Mouse (Mus musculus) hindbrain, postnatal 0 days (tissue): Measurements from ENCODE around the gene Ruvbl2. TPM values are rescaled to one million over a fixed set of nuclear protein-coding genes. Genes with fewer than 3 reads are reported as not detected.
A peak's percentile ranks its signal among the peaks of the same experiment; 100 is the strongest.

ENCODE experiments used
- ATAC-seq: fragments of 200-750 bp; cut with Nextera tagmentation; 2 replicates; pipeline ENCODE4 v1.8.0; 2017; ENCODE audit warnings: mild to moderate bottlenecking, moderate TSS enrichment, moderate library complexity
- DNase-seq: peaks from one replicate; pipeline ENCODE4 v3.0.0-alpha.2; 2015; ENCODE audit warnings: low spot score
- H3K27ac ChIP-seq: fragments of 300-500 bp; sonication (generic); 2 replicates; pipeline ENCODE4 v1.5.1; 2014; ENCODE audit warnings: mild to moderate bottlenecking
- H3K27me3 ChIP-seq: fragments of 300-500 bp; sonication (generic); 2 replicates; pipeline ENCODE4 v1.6.1; 2014; ENCODE audit warnings: low read length, mixed read lengths; ENCODE audit not compliant: insufficient read depth
- H3K36me3 ChIP-seq: fragments of 300-500 bp; sonication (generic); 2 replicates; pipeline ENCODE4 v1.6.1; 2014; ENCODE audit warnings: low read length, mixed read lengths; ENCODE audit not compliant: insufficient read depth
- H3K4me1 ChIP-seq: fragments of 300-500 bp; sonication (generic); 2 replicates; pipeline ENCODE4 v1.6.1; 2014; ENCODE audit warnings: antibody characterized with exemption, low read length, mixed read lengths; ENCODE audit not compliant: insufficient read depth
- H3K4me2 ChIP-seq: fragments of 300-500 bp; sonication (generic); 2 replicates; pipeline ENCODE4 v1.6.1; 2014; ENCODE audit warnings: low read depth, mild to moderate bottlenecking, low read length, moderate library complexity, mixed read lengths
- H3K4me3 ChIP-seq: fragments of 300-500 bp; sonication (generic); 2 replicates; pipeline ENCODE4 v1.5.1; 2014; ENCODE audit warnings: low read length
- H3K9ac ChIP-seq: fragments of 300-500 bp; sonication (generic); replicated peaks from 2 replicates; pipeline ENCODE4 v1.6.1; 2014; ENCODE audit warnings: mild to moderate bottlenecking, low read length, moderate library complexity, mixed read lengths
- H3K9me3 ChIP-seq: fragments of 300-500 bp; sonication (generic); 2 replicates; pipeline ENCODE4 v1.6.1; 2016; ENCODE audit warnings: low read length, mixed read lengths
- CTCF ChIP-seq: IDR thresholded peaks from 2 replicates; pipeline ENCODE4 v1.5.1; 2016; ENCODE audit warnings: antibody characterized with exemption, control low read depth, low read depth
- WGBS: fragments of 180-500 bp; shearing (Covaris S2); extraction: QIAGEN DNeasy Blood & Tissue Kit; methylation state at CpG from one replicate; pipeline ENCODE4 v1.1.7; 2014; 5-methylcytosine and 5-hydroxymethylcytosine counted together
- microRNA-seq, 2 experiments: library from miRNA; unstranded; fragments of <30 nt; microRNA quantifications; one replicate each; pipeline ENCODE4; 2016
- polyA plus RNA-seq: library from polyadenylated mRNA; unstranded; fragments of >200 nt; fragmentation: Nextera tagmentation; extraction: Ambion mirVana; gene quantifications from 2 replicates; pipeline ENCODE4 v1.2.1, GENCODE M21; 2015
- total RNA-seq: library from RNA; depleted of rRNA; stranded (reverse); fragments of >200 nt; gene quantifications from 2 replicates; pipeline ENCODE4 v1.2.3, GENCODE M21; 2014; rRNA removed

Gene Ruvbl2
- total and polyA plus RNA-seq, 2 experiments from 2014 or later, result 82.9 to 147 TPM

DNA sequence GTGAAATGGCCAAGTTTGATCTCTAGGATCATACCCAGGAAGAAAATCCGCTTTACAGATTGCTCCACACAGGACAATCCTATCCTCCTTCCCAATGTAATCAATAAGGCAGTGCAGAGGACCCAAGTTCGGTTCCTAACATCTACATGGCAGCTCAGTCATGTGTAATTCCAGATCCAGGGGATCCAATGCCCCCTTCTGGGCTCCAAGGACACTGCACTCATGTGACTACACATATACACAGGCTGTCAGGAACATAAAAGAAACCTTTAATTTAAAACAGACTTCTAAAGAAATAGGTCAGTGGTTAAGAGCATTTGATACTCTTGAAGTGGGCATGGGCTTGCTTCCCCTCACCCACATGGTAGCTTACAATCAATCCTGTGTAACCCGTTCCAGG lies 51.8 kb downstream of the Ruvbl2 start:
- no peak for ATAC-seq
- no peak overlapping the region for H3K4me3 ChIP-seq
- H3K27ac ChIP-seq, result no peak overlapping the region
- H3K4me2 ChIP-seq, result no peak overlapping the region
- H3K9me3 ChIP-seq, result no peaks in the 10 kb centered on the region
- H3K9ac ChIP-seq, result no peak overlapping the region
- H3K36me3 ChIP-seq, result peaks cover 95% of the 10 kb centered on the region
- no peaks in the 10 kb centered on the region for H3K27me3 ChIP-seq
- peak; percentile 35 for TF ChIP-seq CTCF
- WGBS, result 97% methylated on average over 3 of the region's 3 CpGs
- DNase-seq, result peak; percentile 20
- H3K4me1 ChIP-seq, result no peaks in the 10 kb centered on the region

- no peak for ATAC-seq
- Histone ChIP-seq H3K36me3 (peaks cover 46% of the 10 kb centered on the region), H3K9ac (no peak overlapping the region), H3K4me3 (no peak overlapping the region), H3K4me1 (no peaks in the 10 kb centered on the region), H3K27me3 (no peaks in the 10 kb centered on the region), H3K4me2 (no peak overlapping the region), H3K27ac (no peak overlapping the region), H3K9me3 (no peaks in the 10 kb centered on the region)
- no peak for DNase-seq
- TF ChIP-seq CTCF, result no peak
- WGBS, result 84% methylated on average over 1 of the region's 1 CpGs
These were observed 61.8 kb downstream of the Ruvbl2 start for GRCm38 (mm10) chr7:45376057-45376456.

DNA sequence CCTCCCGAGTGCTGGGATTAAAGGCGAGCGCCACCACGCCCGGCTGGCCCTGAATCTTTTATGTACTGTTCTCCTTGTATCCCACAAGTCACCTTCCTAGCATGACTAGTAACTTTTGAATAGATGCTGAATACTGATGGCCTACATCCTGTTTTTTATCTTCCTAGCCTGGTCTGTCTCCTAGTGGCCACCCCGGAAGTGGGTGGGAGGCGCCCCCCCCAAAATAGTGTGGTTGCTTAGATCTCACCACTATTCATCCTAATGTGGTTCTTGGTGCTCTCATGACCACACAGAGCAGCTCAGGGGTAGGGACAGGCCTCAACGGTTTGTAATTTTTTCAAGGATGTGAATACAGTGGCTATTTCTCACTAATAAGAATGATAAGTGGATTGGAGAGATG lies 63.3 kb downstream of the Ruvbl2 start:
- H3K27ac ChIP-seq, result no peak overlapping the region
- no peak overlapping the region for H3K9ac ChIP-seq
- TF ChIP-seq CTCF, result no peak
- H3K27me3 ChIP-seq, result no peaks in the 10 kb centered on the region
- 96% methylated on average over 8 of the region's 8 CpGs for WGBS
- H3K4me2 ChIP-seq, result no peak overlapping the region
- H3K36me3 ChIP-seq, result peaks cover 34% of the 10 kb centered on the region
- H3K9me3 ChIP-seq, result no peaks in the 10 kb centered on the region
- ATAC-seq (no peak), DNase-seq (no peak)
- H3K4me3 ChIP-seq, result no peak overlapping the region
- peaks cover 4% of the 10 kb centered on the region; the same call in 1 of the 2 replicates for H3K4me1 ChIP-seq

DNA sequence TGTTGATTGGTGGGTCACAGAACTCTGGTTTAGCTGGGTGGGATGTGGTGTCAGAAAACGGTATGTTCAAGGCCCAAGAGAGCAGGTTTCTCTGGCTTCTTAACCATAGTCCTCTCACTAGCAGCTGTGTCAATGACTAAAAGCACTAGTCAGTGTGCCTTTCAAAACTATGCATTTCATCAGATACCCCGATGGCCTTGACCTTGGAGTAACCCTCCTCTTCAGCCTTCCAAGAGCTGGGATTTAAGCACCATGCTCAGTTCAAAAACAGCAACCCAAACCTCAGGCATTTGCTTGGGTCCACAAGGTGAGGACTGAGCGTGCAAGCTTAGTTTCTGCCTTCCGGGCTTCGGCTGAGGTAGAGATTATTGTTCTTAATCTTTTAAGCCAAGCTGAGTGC lies 65.5 kb downstream of the Ruvbl2 start:
- ATAC-seq, result no peak

More for the DNA sequence above, 65.5 kb downstream of the Ruvbl2 start:
- Histone ChIP-seq H3K27me3 (no peaks in the 10 kb centered on the region), H3K4me1 (peaks cover 4% of the 10 kb centered on the region; the same call in 1 of the 2 replicates), H3K9me3 (no peaks in the 10 kb centered on the region), H3K4me3 (no peak overlapping the region), H3K36me3 (peaks cover 21% of the 10 kb centered on the region), H3K4me2 (no peak overlapping the region), H3K27ac (no peak overlapping the region), H3K9ac (no peak overlapping the region)
- TF ChIP-seq CTCF, result no peak
- 82% methylated on average over 5 of the region's 5 CpGs for WGBS
- DNase-seq, result no peak

Small RNA genes lying within 50 kb of the gene (microRNA-seq; reads per million reads assigned to microRNA genes)
- 0.35 to 0.36 reads per million in 2 experiments for gene Gm22133

Other genes with a start within 250 kb of the Ruvbl2 start
Only the 30 nearest of the 32 such genes appear.
- 15.7 and 18.3 TPM in 2 replicates for gene Dkkl1, start 225.9 kb downstream of the Ruvbl2 start, total RNA-seq
- gene Dkkl1, start 225.9 kb downstream of the Ruvbl2 start, polyA plus RNA-seq, result 24.0 and 25.4 TPM in 2 replicates
- 58.0 and 73.6 TPM in 2 replicates for gene Tead2, start 222.3 kb downstream of the Ruvbl2 start, total RNA-seq
- 36.0 and 37.3 TPM in 2 replicates for gene Tead2, start 222.3 kb downstream of the Ruvbl2 start, polyA plus RNA-seq
- 0.40 and 1.0 TPM in 2 replicates for gene Cd37, start 199.0 kb downstream of the Ruvbl2 start, total RNA-seq
- gene Cd37, start 199.0 kb downstream of the Ruvbl2 start, polyA plus RNA-seq, result 2.2 and 2.4 TPM in 2 replicates
- gene Slc6a16, start 197.0 kb downstream of the Ruvbl2 start, total RNA-seq, result 1.3 and 1.8 TPM in 2 replicates
- gene Slc6a16, start 197.0 kb downstream of the Ruvbl2 start, polyA plus RNA-seq, result 2.0 and 2.1 TPM in 2 replicates
- gene Slc6a21, start 160.6 kb downstream of the Ruvbl2 start, total RNA-seq, result not detected in 2 replicates
- not detected in 2 replicates for gene Slc6a21, start 160.6 kb downstream of the Ruvbl2 start, polyA plus RNA-seq
- gene Trpm4, start 104.3 kb downstream of the Ruvbl2 start, total RNA-seq, result 29.5 and 35.7 TPM in 2 replicates
- gene Trpm4, start 104.3 kb downstream of the Ruvbl2 start, polyA plus RNA-seq, result 11.2 and 13.0 TPM in 2 replicates
- 0.26 and 0.72 TPM in 2 replicates for gene Hrc, start 102.8 kb downstream of the Ruvbl2 start, total RNA-seq
- gene Hrc, start 102.8 kb downstream of the Ruvbl2 start, polyA plus RNA-seq, result 0.16 and 0.34 TPM in 2 replicates
- 91.9 and 107 TPM in 2 replicates for gene Ppfia3, start 71.1 kb downstream of the Ruvbl2 start, total RNA-seq
- 25.5 and 26.7 TPM in 2 replicates for gene Ppfia3, start 71.1 kb downstream of the Ruvbl2 start, polyA plus RNA-seq
- 87.4 and 94.2 TPM in 2 replicates for gene Lin7b, start 67.5 kb downstream of the Ruvbl2 start, total RNA-seq
- gene Lin7b, start 67.5 kb downstream of the Ruvbl2 start, polyA plus RNA-seq, result 69.3 and 76.1 TPM in 2 replicates
- 228 and 240 TPM in 2 replicates for gene Snrnp70, start 42.4 kb downstream of the Ruvbl2 start, total RNA-seq
- 143 and 145 TPM in 2 replicates for gene Snrnp70, start 42.4 kb downstream of the Ruvbl2 start, polyA plus RNA-seq
- gene Kcna7, start 32.4 kb downstream of the Ruvbl2 start, total RNA-seq, result 0.52 TPM in 1 of 2 replicates, not detected in the other
- not detected in 2 replicates for gene Kcna7, start 32.4 kb downstream of the Ruvbl2 start, polyA plus RNA-seq
- gene Ntf5, start 24.4 kb downstream of the Ruvbl2 start, total RNA-seq, result 0.16 TPM in 1 of 2 replicates, not detected in the other
- gene Ntf5, start 24.4 kb downstream of the Ruvbl2 start, polyA plus RNA-seq, result 0.14 and 0.16 TPM in 2 replicates
- 1.3 TPM in 1 of 2 replicates, not detected in the other for gene Lhb, start 17.3 kb downstream of the Ruvbl2 start, total RNA-seq
- gene Lhb, start 17.3 kb downstream of the Ruvbl2 start, polyA plus RNA-seq, result 0.60 and 0.74 TPM in 2 replicates
- 21.1 and 22.4 TPM in 2 replicates for gene Gys1, start 3.3 kb downstream of the Ruvbl2 start, total RNA-seq
- 16.1 and 16.4 TPM in 2 replicates for gene Gys1, start 3.3 kb downstream of the Ruvbl2 start, polyA plus RNA-seq
- 2,068 and 2,255 TPM in 2 replicates for gene Ftl1, start 21.8 kb upstream of the Ruvbl2 start, total RNA-seq
- 4,654 and 4,668 TPM in 2 replicates for gene Ftl1, start 21.8 kb upstream of the Ruvbl2 start, polyA plus RNA-seq
- gene Bax, start 28.8 kb upstream of the Ruvbl2 start, total RNA-seq, result 117 and 131 TPM in 2 replicates
- 253 and 264 TPM in 2 replicates for gene Bax, start 28.8 kb upstream of the Ruvbl2 start, polyA plus RNA-seq
- gene Tulp2, start 43.8 kb upstream of the Ruvbl2 start, total RNA-seq, result 0.21 TPM in 1 of 2 replicates, not detected in the other
- 0.21 and 0.57 TPM in 2 replicates for gene Tulp2, start 43.8 kb upstream of the Ruvbl2 start, polyA plus RNA-seq
- not detected in 2 replicates for gene Gm45808, start 48.7 kb upstream of the Ruvbl2 start, total RNA-seq
- not detected in 2 replicates for gene Gm45808, start 48.7 kb upstream of the Ruvbl2 start, polyA plus RNA-seq
- gene Dhdh, start 50.7 kb upstream of the Ruvbl2 start, total RNA-seq, result 4.3 and 4.7 TPM in 2 replicates
- 5.9 and 6.2 TPM in 2 replicates for gene Dhdh, start 50.7 kb upstream of the Ruvbl2 start, polyA plus RNA-seq
- 91.6 and 93.7 TPM in 2 replicates for gene Nucb1, start 72.3 kb upstream of the Ruvbl2 start, total RNA-seq
- gene Nucb1, start 72.3 kb upstream of the Ruvbl2 start, polyA plus RNA-seq, result 133 and 144 TPM in 2 replicates
- gene Ppp1r15a, start 88.2 kb upstream of the Ruvbl2 start, total RNA-seq, result 19.2 and 19.8 TPM in 2 replicates
- 21.6 and 25.4 TPM in 2 replicates for gene Ppp1r15a, start 88.2 kb upstream of the Ruvbl2 start, polyA plus RNA-seq
- gene Plekha4, start 88.2 kb upstream of the Ruvbl2 start, total RNA-seq, result 2.4 and 2.8 TPM in 2 replicates
- 2.1 and 2.2 TPM in 2 replicates for gene Plekha4, start 88.2 kb upstream of the Ruvbl2 start, polyA plus RNA-seq
- 0.68 TPM in 1 of 2 replicates, not detected in the other for gene Hsd17b14, start 116.8 kb upstream of the Ruvbl2 start, total RNA-seq
- gene Hsd17b14, start 116.8 kb upstream of the Ruvbl2 start, polyA plus RNA-seq, result 0.54 and 0.89 TPM in 2 replicates
- 11.1 and 17.8 TPM in 2 replicates for gene Bcat2, start 132.1 kb upstream of the Ruvbl2 start, total RNA-seq
- gene Bcat2, start 132.1 kb upstream of the Ruvbl2 start, polyA plus RNA-seq, result 19.0 and 19.6 TPM in 2 replicates
- gene Fgf21, start 177.4 kb upstream of the Ruvbl2 start, total RNA-seq, result not detected in 2 replicates
- gene Fgf21, start 177.4 kb upstream of the Ruvbl2 start, polyA plus RNA-seq, result not detected in 2 replicates
- gene Fut1, start 179.2 kb upstream of the Ruvbl2 start, total RNA-seq, result 0.18 TPM in 1 of 2 replicates, not detected in the other
- gene Fut1, start 179.2 kb upstream of the Ruvbl2 start, polyA plus RNA-seq, result not detected in 2 replicates
- gene Izumo1, start 183.7 kb upstream of the Ruvbl2 start, total RNA-seq, result 0.10 and 0.54 TPM in 2 replicates
- 0.10 TPM in 1 of 2 replicates, not detected in the other for gene Izumo1, start 183.7 kb upstream of the Ruvbl2 start, polyA plus RNA-seq
- 36.4 and 39.8 TPM in 2 replicates for gene Rasip1, start 189.4 kb upstream of the Ruvbl2 start, total RNA-seq
- 18.7 TPM in 2 replicates for gene Rasip1, start 189.4 kb upstream of the Ruvbl2 start, polyA plus RNA-seq
- 3.3 and 3.6 TPM in 2 replicates for gene Mamstr, start 201.9 kb upstream of the Ruvbl2 start, total RNA-seq
- gene Mamstr, start 201.9 kb upstream of the Ruvbl2 start, polyA plus RNA-seq, result 2.9 and 3.9 TPM in 2 replicates
- gene Fut2, start 228.3 kb upstream of the Ruvbl2 start, total RNA-seq, result 0.32 TPM in 1 of 2 replicates, not detected in the other
- 0.15 and 0.67 TPM in 2 replicates for gene Fut2, start 228.3 kb upstream of the Ruvbl2 start, polyA plus RNA-seq